Mouse (Mus musculus) right cerebral cortex, postnatal 4 days (tissue): Measurements from ENCODE around the gene Pik3r1.

Experiments used
- DNase-seq: peaks from one replicate; pipeline ENCODE4 v3.0.0-alpha.2; 2022

Pik3r1 gene

GRCm38 (mm10) chr13:101766605-101767012, 1.4 kb downstream of the Pik3r1 start:
- no peak for DNase-seq

- no peak for DNase-seq
Observed at GRCm38 (mm10) chr13:101765976-101766375, 2.0 kb downstream of the Pik3r1 start.

- DNase-seq: no peak
Observed at GRCm38 (mm10) chr13:101764111-101764510, 3.9 kb downstream of the Pik3r1 start.

GRCm38 (mm10) chr13:101763676-101764075, 4.3 kb downstream of the Pik3r1 start:
- DNase-seq: no peak

- no peak for DNase-seq
Observed at GRCm38 (mm10) chr13:101763149-101763548, 4.9 kb downstream of the Pik3r1 start.

- DNase-seq: no peak
Observed at GRCm38 (mm10) chr13:101761617-101762016, 6.4 kb downstream of the Pik3r1 start.

- DNase-seq: no peak
Observed at GRCm38 (mm10) chr13:101760953-101761352, 7.1 kb downstream of the Pik3r1 start.

GRCm38 (mm10) chr13:101760001-101760687, 7.9 kb downstream of the Pik3r1 start:
- DNase-seq: no peak

- no peak for DNase-seq
Observed at GRCm38 (mm10) chr13:101759281-101759871, 8.6 kb downstream of the Pik3r1 start.

- DNase-seq: no peak
Observed at GRCm38 (mm10) chr13:101757801-101758422, 10.1 kb downstream of the Pik3r1 start.

- DNase-seq: no peak
Observed at GRCm38 (mm10) chr13:101755228-101755627, 12.8 kb downstream of the Pik3r1 start.

GRCm38 (mm10) chr13:101753639-101754038, 14.4 kb downstream of the Pik3r1 start:
- DNase-seq: no peak

- DNase-seq: no peak
Observed at GRCm38 (mm10) chr13:101751816-101752215, 16.2 kb downstream of the Pik3r1 start.

- no peak for DNase-seq
Observed at GRCm38 (mm10) chr13:101746012-101746595, 21.9 kb downstream of the Pik3r1 start.

GRCm38 (mm10) chr13:101744943-101745342, 23.1 kb downstream of the Pik3r1 start:
- DNase-seq: no peak

- no peak for DNase-seq
Observed at GRCm38 (mm10) chr13:101744053-101744452, 24.0 kb downstream of the Pik3r1 start.

- DNase-seq: no peak
Observed at GRCm38 (mm10) chr13:101743247-101743646, 24.8 kb downstream of the Pik3r1 start.

GRCm38 (mm10) chr13:101742596-101742995, 25.4 kb downstream of the Pik3r1 start:
- DNase-seq: no peak

- no peak for DNase-seq
Observed at GRCm38 (mm10) chr13:101741530-101742309, 26.3 kb downstream of the Pik3r1 start.

GRCm38 (mm10) chr13:101739732-101740381, 28.2 kb downstream of the Pik3r1 start:
- DNase-seq: no peak

- no peak for DNase-seq
Observed at GRCm38 (mm10) chr13:101738769-101739168, 29.2 kb downstream of the Pik3r1 start.
